Mouse (Mus musculus) stomach, embryonic 16.5 days (tissue): ENCODE data around the gene Olfr430. TPM values are rescaled to one million over a fixed set of nuclear protein-coding genes. Genes with fewer than 3 reads are reported as not detected.
"Not testable (repeated sequence)": the region's sequence is repeated elsewhere in the genome, so short reads cannot be mapped to it uniquely, and the experiment has no call there.

Experiments
- ATAC-seq: fragments of 200-750 bp; cut with Nextera tagmentation; 2 replicates; pipeline ENCODE4 v1.8.0; 2017; ENCODE audit warnings: moderate number of reproducible peaks, moderate TSS enrichment; ENCODE audit not compliant: insufficient read depth, low FRiP score
- H3K27ac ChIP-seq: fragments of 300-500 bp; sonication (generic); 2 replicates; pipeline ENCODE4 v1.5.1; 2014; ENCODE audit warnings: low read length
- H3K27me3 ChIP-seq: fragments of 300-500 bp; sonication (generic); 2 replicates; pipeline ENCODE4 v1.6.1; 2014; ENCODE audit warnings: low read length, control low read depth, mixed read lengths; ENCODE audit not compliant: control insufficient read depth, insufficient read depth
- H3K36me3 ChIP-seq: fragments of 300-500 bp; sonication (generic); 2 replicates; pipeline ENCODE4 v1.6.1; 2014; ENCODE audit warnings: low read length; ENCODE audit not compliant: control insufficient read depth, insufficient read depth
- H3K4me1 ChIP-seq: fragments of 300-500 bp; sonication (generic); 2 replicates; pipeline ENCODE4 v1.6.1; 2014; ENCODE audit warnings: low read length, control low read depth, mixed read lengths; ENCODE audit not compliant: control insufficient read depth, insufficient read depth
- H3K4me2 ChIP-seq: fragments of 300-500 bp; sonication (generic); 2 replicates; pipeline ENCODE4 v1.6.1; 2014; ENCODE audit warnings: low read depth, low read length, mixed read lengths
- H3K4me3 ChIP-seq: fragments of 300-500 bp; sonication (generic); replicated peaks from 2 replicates; pipeline ENCODE4 v1.5.1; 2014; ENCODE audit warnings: mild to moderate bottlenecking, low read length
- H3K9ac ChIP-seq: fragments of 300-500 bp; sonication (generic); 2 replicates; pipeline ENCODE4 v1.6.1; 2014; ENCODE audit warnings: low read length
- H3K9me3 ChIP-seq: fragments of 300-500 bp; sonication (generic); replicated peaks from 2 replicates; pipeline ENCODE4 v1.6.1; 2016; ENCODE audit warnings: low read length, control low read depth; ENCODE audit not compliant: control insufficient read depth
- WGBS: fragments of 180-500 bp; shearing (Covaris S2); extraction: QIAGEN DNeasy Blood & Tissue Kit; methylation state at CpG from one replicate; pipeline ENCODE4 v1.1.7; 2014; 5-methylcytosine and 5-hydroxymethylcytosine counted together
- polyA plus RNA-seq: library from polyadenylated mRNA; unstranded; fragments of >200 nt; fragmentation: Nextera tagmentation; extraction: Ambion mirVana; gene quantifications from 2 replicates; pipeline ENCODE4 v1.2.1, GENCODE M21; 2015

The Olfr430 gene
- polyA plus RNA-seq, result not detected in 2 replicates

- WGBS, result 84% methylated on average over 3 of the region's 3 CpGs
- Histone ChIP-seq H3K27me3 (no peaks in the 10 kb centered on the region), H3K4me3 (no peak within 1 kb of the TSS), H3K9ac (no peak within 1 kb of the TSS), H3K4me2 (no peak within 1 kb of the TSS), H3K4me1 (no peaks in the 10 kb centered on the region), H3K27ac (no peak within 1 kb of the TSS), H3K36me3 (no peaks in the 10 kb centered on the region), H3K9me3 (no peaks in the 10 kb centered on the region)
- ATAC-seq, result no peak
These were observed at the start of gene Olfr430 for GRCm38 (mm10) chr1:174066305-174066704. Gene Olfr430, plus strand, starts transcription at chr1:174066605.

GRCm38 (mm10) chr1:174031698-174032097 lies 34.7 kb upstream of the Olfr430 start, which contains the start of gene Ifi205:
Gene Ifi205, minus strand, starts transcription at chr1:174031810.
- Histone ChIP-seq H3K9ac (no peak within 1 kb of the TSS), H3K4me2 (no peak within 1 kb of the TSS), H3K27ac (no peak within 1 kb of the TSS), H3K9me3 (no peaks in the 10 kb centered on the region), H3K27me3 (no peaks in the 10 kb centered on the region), H3K36me3 (no peaks in the 10 kb centered on the region), H3K4me1 (no peaks in the 10 kb centered on the region), H3K4me3 (no peak within 1 kb of the TSS)
- WGBS, result 36% methylated on average over 1 of the region's 1 CpGs
- ATAC-seq, result no peak

- Histone ChIP-seq H3K9ac (no peak overlapping the region), H3K4me3 (no peak overlapping the region), H3K4me2 (no peak overlapping the region), H3K4me1 (no peaks in the 10 kb centered on the region), H3K9me3 (no peaks in the 10 kb centered on the region), H3K27ac (no peak overlapping the region), H3K27me3 (no peaks in the 10 kb centered on the region), H3K36me3 (no peaks in the 10 kb centered on the region)
- no peak for ATAC-seq
- 66% methylated on average over 4 of the region's 4 CpGs for WGBS
These were observed 30.6 kb upstream of the Olfr430 start for GRCm38 (mm10) chr1:174035841-174036240.

- Histone ChIP-seq H3K27ac (no peak overlapping the region), H3K4me1 (peaks cover 3% of the 10 kb centered on the region; the same call in 1 of the 2 replicates), H3K36me3 (no peaks in the 10 kb centered on the region), H3K9ac (no peak overlapping the region), H3K9me3 (no peaks in the 10 kb centered on the region), H3K27me3 (no peaks in the 10 kb centered on the region), H3K4me3 (no peak overlapping the region), H3K4me2 (no peak overlapping the region)
- 69% methylated on average over 3 of the region's 3 CpGs for WGBS
- no peak for ATAC-seq
These were observed 27.9 kb upstream of the Olfr430 start for GRCm38 (mm10) chr1:174038480-174038879.

GRCm38 (mm10) chr1:174040523-174041177 lies 25.8 kb upstream of the Olfr430 start, which contains the start of gene Olfr433:
Gene Olfr433, plus strand, starts transcription at chr1:174040705.
- H3K9ac ChIP-seq, result no peak within 1 kb of the TSS
- peaks cover 3% of the 10 kb centered on the region; the same call in 1 of the 2 replicates for H3K4me1 ChIP-seq
- H3K36me3 ChIP-seq, result no peaks in the 10 kb centered on the region
- ATAC-seq, result peak; percentile 73; the same call in 1 of the 2 replicates
- H3K27ac ChIP-seq, result peak within 1 kb of the TSS; percentile 27; the same call in 1 of the 2 replicates
- 64% methylated on average over 7 of the region's 7 CpGs for WGBS
- no peak within 1 kb of the TSS for H3K4me3 ChIP-seq
- H3K4me2 ChIP-seq, result no peak within 1 kb of the TSS
- H3K27me3 ChIP-seq, result no peaks in the 10 kb centered on the region
- H3K9me3 ChIP-seq, result no peaks in the 10 kb centered on the region

GRCm38 (mm10) chr1:174042091-174042884 lies 24.1 kb upstream of the Olfr430 start:
- H3K4me1 ChIP-seq, H3K27me3 ChIP-seq, H3K9me3 ChIP-seq, H3K36me3 ChIP-seq, H3K27ac ChIP-seq, H3K4me3 ChIP-seq, H3K9ac ChIP-seq, H3K4me2 ChIP-seq: not testable (repeated sequence)
- ATAC-seq, result 0 out of 2 replicates have a peak, but pooled peaks have one; percentile 40
- 85% methylated on average over 12 of the region's 12 CpGs for WGBS

GRCm38 (mm10) chr1:174044431-174044830 lies 22.0 kb upstream of the Olfr430 start:
- WGBS, result 53% methylated on average over 2 of the region's 2 CpGs
- Histone ChIP-seq H3K36me3 (no peaks in the 10 kb centered on the region), H3K4me3 (no peak overlapping the region), H3K4me2 (no peak overlapping the region), H3K4me1 (peaks cover 3% of the 10 kb centered on the region; the same call in 1 of the 2 replicates), H3K27me3 (no peaks in the 10 kb centered on the region), H3K27ac (no peak overlapping the region), H3K9ac (no peak overlapping the region), H3K9me3 (no peaks in the 10 kb centered on the region)
- ATAC-seq, result no peak

- H3K27me3 ChIP-seq, H3K9ac ChIP-seq, ATAC-seq, H3K4me3 ChIP-seq, H3K27ac ChIP-seq, H3K4me1 ChIP-seq, H3K9me3 ChIP-seq, H3K36me3 ChIP-seq, H3K4me2 ChIP-seq: not testable (repeated sequence)
- WGBS, result 61% methylated on average over 6 of the region's 6 CpGs
These were observed 18.2 kb upstream of the Olfr430 start for GRCm38 (mm10) chr1:174048227-174048626.

GRCm38 (mm10) chr1:174048893-174049292 lies 17.5 kb upstream of the Olfr430 start, which contains the start of gene Olfr432:
Gene Olfr432, plus strand, starts transcription at chr1:174049205.
- H3K27me3 ChIP-seq, result no peaks in the 10 kb centered on the region
- H3K36me3 ChIP-seq, result no peaks in the 10 kb centered on the region
- H3K9me3 ChIP-seq, result no peaks in the 10 kb centered on the region
- H3K4me1 ChIP-seq, result no peaks in the 10 kb centered on the region
- no peak within 1 kb of the TSS for H3K27ac ChIP-seq
- H3K9ac ChIP-seq, result no peak within 1 kb of the TSS
- 64% methylated on average over 2 of the region's 2 CpGs for WGBS
- H3K4me2 ChIP-seq, result no peak within 1 kb of the TSS
- no peak within 1 kb of the TSS for H3K4me3 ChIP-seq
- no peak for ATAC-seq
